Mouse (Mus musculus): ENCODE data around the gene Mybpc3.

The Mybpc3 gene

DNA sequence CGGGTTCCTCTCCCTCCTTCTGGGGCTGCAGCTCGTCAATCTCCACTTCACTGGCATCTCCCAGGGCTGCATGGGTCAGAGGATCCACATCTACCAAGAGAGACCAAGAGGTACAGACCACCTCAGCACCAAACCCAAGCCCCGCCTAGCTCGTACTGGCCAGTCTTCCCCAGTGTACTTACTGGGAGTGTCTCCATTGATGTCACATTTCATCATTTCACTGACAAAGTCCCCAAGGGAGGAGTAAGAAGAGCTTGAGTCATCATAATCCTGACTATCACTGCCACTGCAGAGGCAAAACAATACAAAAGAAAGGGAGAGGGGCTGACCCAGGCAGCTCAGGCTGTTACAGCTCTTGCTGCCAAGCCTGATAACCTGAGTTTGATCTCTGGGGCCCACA lies 49.7 kb downstream of the Mybpc3 start:
- DNase-seq (ENCODE audit: low spot score in 2 of 2), result no peak

DNA sequence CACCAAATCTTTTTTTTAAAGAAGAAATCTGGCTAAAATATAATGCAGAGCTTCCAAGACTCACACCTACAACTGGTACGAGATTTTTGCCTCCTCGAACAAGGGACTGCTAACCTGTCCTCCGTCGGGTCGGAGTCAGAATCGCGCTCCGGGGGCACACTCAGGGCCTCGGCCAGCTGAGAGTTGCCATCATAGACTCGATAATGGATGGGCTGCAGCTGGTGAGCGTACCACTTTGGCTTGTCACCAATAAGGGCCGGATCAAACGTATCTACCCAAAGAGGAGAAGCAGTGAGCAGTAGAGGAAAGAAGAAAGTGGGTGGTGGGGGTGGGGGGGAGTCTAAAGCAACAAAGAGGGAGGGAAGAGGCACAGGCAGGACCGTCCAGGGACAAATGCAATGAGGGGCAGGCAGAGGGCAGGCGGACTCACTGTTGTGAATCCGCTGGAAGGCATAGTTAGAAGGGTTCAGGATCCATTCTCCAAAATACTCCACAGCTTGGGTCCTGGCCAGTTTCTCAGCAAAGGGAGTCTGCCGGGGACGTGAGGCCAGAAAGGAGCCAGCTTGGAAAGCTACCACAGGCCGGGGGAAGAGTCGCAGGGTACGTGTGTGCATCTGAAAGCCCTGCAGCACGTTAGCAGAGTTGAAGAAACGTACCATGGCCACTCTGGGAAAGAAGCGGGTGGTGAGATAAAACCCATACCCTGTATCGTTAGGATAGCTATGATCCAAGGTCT lies 51.8 kb downstream of the Mybpc3 start:
- DNase-seq (ENCODE audit: low spot score in 2 of 2), result no peak

DNA sequence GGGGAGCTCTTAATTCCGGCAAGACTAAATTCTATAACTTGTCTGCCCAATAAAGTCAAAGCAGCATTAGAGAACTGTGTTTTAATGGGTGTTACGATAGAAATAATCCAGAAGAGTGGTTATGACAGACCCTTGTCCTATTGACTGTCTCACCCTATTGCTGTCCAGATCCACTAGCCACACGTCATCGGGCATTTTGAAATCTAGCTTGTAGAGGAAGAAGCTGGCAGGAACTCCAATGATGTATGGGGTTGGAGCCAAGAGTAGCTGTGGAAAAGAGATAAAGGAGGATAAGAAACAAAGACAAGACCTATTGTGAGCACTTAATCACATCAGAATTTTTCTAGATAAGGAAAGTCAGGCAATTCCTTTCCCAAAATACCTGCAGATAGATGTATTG lies 57.5 kb downstream of the Mybpc3 start:
- DNase-seq (ENCODE audit: low spot score in 2 of 2), result no peak

DNA sequence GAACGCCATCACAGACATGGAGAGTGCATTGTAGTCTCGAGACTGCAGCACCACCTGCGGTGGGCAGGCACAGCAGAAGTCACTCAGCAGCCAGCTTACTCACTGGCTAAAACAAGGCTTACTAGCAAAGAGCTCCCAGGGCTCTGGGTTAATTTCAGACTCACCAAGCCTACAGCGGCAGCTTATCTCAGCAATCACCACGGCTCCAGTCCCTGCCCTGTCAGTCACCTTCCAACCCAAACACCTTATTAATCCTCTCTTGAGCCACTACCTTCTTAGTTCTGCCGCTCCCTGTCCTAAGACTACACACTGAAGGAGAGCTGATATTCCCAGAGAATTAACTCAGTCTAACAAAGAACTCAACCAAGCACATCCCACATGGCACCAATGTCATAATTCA lies 58.3 kb downstream of the Mybpc3 start:
- no peak for DNase-seq (ENCODE audit: low spot score in 2 of 2)

DNA sequence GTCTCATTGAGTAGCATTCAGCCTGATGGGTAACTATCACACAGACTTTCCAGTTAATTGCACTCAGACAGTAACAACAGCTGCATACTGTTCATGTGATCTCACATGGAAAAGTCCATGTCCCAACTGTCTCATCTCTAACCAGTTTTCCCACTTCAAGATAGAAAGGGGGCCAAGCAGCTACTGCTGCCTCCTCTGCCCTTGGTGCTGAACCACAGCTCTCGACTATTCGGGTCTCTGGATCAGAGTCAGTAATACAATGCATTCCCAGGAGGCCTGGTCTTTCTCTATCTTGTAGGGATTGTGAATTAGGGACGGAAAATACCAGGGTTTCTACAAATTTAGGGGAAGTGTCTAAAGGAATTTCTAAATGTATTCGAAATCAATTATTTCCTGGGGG lies 61.9 kb downstream of the Mybpc3 start:
- DNase-seq (ENCODE audit: low spot score in 2 of 2), result no peak

DNA sequence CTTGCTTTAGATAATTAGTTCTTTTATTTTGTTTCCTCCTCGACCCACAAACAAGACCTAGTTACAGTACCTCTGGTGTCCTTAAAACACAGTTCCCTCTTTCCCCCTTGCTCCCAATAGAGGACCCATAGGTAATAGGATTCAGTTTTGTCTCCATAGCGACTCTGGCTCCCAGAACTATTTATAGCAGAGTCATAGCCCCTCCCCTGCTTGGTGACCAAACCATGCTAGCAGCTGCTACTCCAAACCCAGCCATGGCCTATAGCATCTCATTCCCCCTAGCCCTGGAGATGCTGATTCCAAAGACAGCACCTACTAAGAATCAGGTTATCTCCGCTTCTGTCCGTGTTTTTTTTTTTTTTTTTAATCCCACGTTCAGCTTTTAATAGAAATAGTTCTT lies 62.8 kb downstream of the Mybpc3 start:
- no peak for DNase-seq (ENCODE audit: low spot score in 2 of 2)

DNA sequence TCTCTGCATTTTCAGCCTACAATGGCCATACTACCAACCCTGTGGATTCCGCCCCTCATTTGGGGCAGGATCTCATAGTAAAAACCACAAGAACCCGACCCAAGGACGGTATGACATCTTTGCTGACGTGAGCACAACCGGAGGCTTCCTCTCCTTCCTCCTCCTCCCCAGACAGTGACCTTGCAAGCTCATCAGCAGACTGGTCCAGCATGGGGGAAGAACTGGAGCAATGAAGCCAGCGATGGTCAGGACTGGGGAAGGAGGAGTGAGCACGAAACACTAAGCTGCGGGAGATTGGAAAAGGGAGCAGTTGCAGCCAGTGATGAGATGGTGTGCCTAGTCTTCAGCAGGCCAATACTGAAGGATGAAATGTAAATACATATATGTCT lies 64.1 kb downstream of the Mybpc3 start:
- DNase-seq (ENCODE audit: low spot score in 2 of 2), result peak; percentile 61 to 71

DNA sequence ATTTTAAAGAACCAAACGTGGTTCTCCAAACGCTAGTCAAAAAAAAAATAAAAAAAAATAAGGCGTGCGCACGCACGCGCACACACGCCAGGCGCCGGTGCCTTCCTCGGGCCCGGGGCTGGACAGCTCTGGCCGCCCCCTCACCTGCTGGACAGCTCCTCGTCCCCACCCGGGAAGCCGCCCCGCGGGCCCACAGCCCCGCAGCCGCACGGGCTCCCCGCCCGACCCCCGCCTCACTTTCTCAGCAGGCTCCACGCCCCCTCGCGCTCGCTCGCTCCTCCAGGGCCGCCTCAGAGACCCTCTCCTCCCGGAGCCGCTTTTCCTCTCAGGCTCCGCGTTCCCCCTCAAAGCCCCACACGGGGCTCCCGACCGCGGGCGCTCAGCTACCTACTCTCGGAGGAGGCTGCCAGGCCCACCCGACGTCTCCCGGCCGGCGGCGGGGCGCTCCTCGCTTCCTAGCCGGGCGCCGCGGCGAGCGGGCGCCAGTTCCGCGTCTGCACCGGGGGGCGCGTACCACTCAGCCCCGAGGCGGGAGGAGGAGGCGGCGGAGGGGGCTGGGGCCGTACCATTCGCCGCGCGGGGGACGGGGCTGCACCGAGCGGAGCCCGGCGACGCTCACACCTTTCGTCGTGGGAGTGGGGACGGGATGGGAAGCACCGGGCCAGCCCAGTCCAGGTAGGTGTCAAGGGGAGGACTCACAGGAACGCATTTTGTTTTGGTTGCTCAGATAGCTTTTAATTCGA lies 64.6 kb downstream of the Mybpc3 start:
- DNase-seq (ENCODE audit: low spot score in 2 of 2), result peak in 1 of 2 experiments; percentile 82

DNA sequence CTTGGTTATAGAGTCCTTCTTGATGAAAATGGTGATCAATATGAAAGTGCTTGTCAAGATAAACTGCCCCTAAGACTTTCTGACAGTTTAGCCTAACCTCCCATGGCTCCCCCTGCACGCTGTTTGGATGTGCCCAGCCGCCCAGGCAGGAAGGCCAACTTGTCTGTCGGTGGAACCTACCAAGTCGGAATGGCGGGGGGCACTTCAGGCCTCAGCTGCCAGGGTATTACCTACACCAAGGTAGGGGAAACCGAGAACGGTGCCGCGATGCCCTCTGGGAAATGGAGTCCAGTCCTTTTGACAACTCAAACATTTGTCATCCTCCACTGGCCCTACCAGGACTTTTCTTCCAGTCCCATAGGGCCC lies 65.2 kb downstream of the Mybpc3 start:
- peak; percentile 98 for DNase-seq (ENCODE audit: low spot score in 2 of 2)

DNA sequence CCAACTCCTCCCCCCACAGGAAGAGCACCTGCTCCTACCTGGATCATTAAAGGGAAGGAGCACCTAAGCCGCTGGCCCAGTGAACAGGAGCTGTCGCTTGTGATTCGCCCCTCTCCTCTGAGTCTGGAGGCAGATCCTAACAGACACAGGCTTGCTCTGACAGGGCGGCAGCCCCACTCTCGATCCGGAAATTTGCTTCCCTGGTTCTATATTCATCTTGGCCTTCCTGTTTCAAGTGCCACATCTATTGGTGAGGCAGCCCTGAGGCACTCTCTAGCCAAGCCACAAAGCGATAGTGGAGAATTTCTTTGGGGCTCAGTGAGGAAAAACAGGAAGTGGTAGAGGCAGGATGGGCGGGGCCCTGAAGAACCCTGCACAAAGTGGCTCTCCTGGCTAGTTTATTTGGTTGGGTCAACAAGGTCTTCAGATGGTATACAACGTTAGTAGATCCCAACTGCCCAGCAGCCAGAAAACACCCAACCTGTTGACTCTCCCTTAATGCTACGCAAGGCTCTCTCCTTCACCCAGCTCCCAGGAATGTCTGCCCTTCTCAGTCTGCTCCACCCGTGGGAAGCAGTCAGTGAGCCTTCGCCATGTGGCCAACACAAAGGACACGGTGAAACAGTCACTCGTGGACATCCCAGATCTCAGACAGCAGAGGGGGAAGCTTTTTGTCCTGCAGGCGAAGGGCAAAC lies 65.9 kb downstream of the Mybpc3 start, which contains the start of gene Madd:
Madd (minus strand) TSS at position 127 of the 695 bp plus-strand sequence.
- DNase-seq (ENCODE audit: low spot score in 2 of 2), result peak; percentile 83 to 84
